Mouse (Mus musculus) central nervous system, embryonic 14 days (tissue): ENCODE measurements around the gene Sgtb. TPM values are rescaled to one million over a fixed set of nuclear protein-coding genes. Genes with fewer than 3 reads are reported as not detected.

Experiments used
- polyA plus RNA-seq: library from polyadenylated mRNA; depleted of rRNA; stranded (reverse); fragments of >200 nt; gene quantifications from 2 replicates; pipeline ENCODE4 v1.2.3, GENCODE M21; 2012; rRNA removed

The Sgtb gene
- 18.4 and 21.7 TPM in 2 replicates for polyA plus RNA-seq

DNA sequence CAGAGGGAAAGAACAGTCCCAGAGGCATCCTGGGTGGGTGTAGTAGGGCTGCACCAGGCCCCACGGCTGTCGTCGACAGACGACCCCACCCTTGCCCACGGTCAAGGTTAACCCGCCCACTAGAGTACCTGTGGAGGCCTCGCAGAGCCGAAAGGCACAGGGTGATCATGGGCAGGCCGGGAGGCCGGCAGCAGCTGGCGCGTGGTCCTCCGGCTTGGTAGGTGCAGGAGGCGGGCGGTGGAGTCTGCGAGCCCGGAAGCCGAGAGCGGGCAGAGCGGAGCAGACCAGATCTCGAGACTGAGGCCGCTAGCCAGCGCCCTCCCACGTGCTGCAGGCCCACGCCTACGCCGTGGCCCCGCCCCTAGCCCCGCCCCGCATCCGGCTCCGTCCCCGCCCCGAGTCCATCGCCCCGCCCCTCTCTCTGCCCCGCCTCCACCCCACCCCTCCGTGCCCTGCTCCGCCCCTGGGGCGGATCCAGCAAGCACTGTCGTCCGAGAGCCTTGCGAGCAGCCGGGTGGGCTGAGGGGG, at the start of gene Sgtb, which contains the start of gene Nln:
TSS of gene Sgtb (plus strand) at position 454 of the 528 bp plus-strand sequence.
TSS of gene Nln (minus strand) at position 327 of the 528 bp plus-strand sequence.

GRCm38 (mm10) chr13:104177796-104178649, 68.5 kb downstream of the Sgtb start, which contains the start of gene Trappc13:
Gene Trappc13 (minus strand): TSS chr13:104178469.

DNA sequence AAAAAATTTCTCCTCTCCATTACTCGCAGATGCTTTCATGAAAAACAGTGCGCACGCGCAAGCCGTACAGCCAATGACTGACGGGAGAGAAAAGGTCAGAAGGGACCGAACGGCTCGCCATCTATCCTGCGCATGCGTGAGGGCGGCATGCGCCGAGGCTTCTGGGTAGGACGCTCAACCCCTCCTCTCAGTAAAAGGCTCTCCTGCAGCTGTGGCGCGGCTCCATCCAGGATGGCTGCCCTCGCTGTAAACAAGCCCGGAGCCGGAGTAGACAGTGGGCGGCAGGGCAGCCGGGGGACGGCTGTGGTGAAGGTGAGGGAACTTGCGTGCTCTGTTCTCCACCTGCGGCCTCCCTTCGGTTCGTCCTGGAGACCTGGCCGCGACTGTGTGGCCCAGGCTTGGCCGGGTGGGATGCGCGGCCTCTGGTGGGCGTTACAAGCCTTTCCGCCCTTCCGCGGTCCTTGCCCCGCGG, 69.1 kb downstream of the Sgtb start, which contains the start of gene Trim23:
TSS of gene Trim23 (plus strand) at position 148 of the 472 bp plus-strand sequence.

Other genes with a start within 250 kb of the Sgtb start
- gene Erbin, start 189.2 kb upstream of the Sgtb start, polyA plus RNA-seq: 29.1 and 29.6 TPM in 2 replicates
- gene Nln, start 127 bp upstream of the Sgtb start, polyA plus RNA-seq: 24.0 and 26.4 TPM in 2 replicates
- gene Trappc13, start 68.7 kb downstream of the Sgtb start, polyA plus RNA-seq: 26.6 and 31.1 TPM in 2 replicates
- 22.7 and 24.7 TPM in 2 replicates for gene Trim23, start 69.1 kb downstream of the Sgtb start, polyA plus RNA-seq
- 15.8 and 19.7 TPM in 2 replicates for gene Cenpk, start 118.9 kb downstream of the Sgtb start, polyA plus RNA-seq
- gene Ppwd1, start 119.1 kb downstream of the Sgtb start, polyA plus RNA-seq: 9.8 and 10.6 TPM in 2 replicates
- gene Adamts6, start 178.1 kb downstream of the Sgtb start, polyA plus RNA-seq: 7.0 and 8.5 TPM in 2 replicates